Mouse (Mus musculus): Measurements from ENCODE around the gene Prdm2. TPM values are rescaled to one million over a fixed set of nuclear protein-coding genes. Genes with fewer than 3 reads are reported as not detected.

The Prdm2 gene
- total RNA-seq, 2 experiments from 2014 or later = 24.7 to 26.5 TPM

DNA sequence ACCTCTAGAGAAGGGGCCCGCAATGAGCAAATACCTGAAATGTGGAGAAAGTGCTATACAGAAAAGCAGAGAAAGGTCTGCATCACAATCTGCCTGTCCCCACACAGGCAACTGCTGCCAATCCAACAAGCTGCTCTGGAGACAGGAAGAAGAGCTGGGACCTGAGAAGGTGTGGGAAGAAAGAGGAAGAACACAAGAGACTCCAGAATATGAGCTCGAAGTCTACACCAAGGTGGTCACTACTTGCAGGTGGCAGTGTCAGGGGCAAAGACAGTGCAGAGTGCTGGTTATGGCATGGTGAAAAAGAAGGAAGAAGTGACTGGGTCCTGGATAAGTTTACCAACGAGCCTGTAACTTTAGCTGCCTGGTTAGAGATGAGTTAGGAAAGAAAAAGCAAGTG, 14.4 kb downstream of the Prdm2 start:
- intact Hi-C loops (cut with DNase I) = no loop called here

DNA sequence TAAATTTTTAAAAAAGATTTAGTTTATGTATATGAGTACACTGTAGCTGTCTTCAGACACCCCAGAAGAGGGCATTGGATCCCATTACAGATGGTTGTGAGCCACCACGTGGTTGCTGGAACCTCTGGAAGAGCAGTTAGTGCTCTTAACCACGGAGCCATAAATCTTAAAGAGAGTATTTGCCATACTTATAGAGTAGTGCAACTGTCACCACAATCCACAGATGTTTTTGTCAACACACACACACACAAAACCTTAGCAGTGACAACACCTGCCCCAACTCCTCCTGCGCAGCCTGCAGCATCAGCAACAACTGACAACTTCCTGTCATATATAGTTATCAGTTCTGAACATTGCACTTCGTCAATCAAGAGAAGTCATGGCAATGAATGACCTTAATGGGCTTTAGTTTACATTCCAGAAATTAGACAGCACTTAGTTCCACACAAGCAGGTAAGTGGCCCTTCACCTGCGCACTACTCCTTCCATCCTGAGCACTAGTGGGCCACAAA, 14.9 kb downstream of the Prdm2 start:
- no peak overlapping the region for H3K4me3 ChIP-seq
- intact Hi-C loops (cut with DNase I) = no loop called here
- no peak for DNase-seq
- no peak for TF ChIP-seq CTCF (IDR thresholded peaks at IDR 0.05)
- no peak overlapping the region for H3K27ac ChIP-seq

More for the DNA sequence above, 14.4 kb downstream of the Prdm2 start:
- TF ChIP-seq CTCF (IDR thresholded peaks at IDR 0.05) = no peak
- H3K4me3 ChIP-seq = no peak overlapping the region
- DNase-seq = no peak
- no peak overlapping the region for H3K27ac ChIP-seq

DNA sequence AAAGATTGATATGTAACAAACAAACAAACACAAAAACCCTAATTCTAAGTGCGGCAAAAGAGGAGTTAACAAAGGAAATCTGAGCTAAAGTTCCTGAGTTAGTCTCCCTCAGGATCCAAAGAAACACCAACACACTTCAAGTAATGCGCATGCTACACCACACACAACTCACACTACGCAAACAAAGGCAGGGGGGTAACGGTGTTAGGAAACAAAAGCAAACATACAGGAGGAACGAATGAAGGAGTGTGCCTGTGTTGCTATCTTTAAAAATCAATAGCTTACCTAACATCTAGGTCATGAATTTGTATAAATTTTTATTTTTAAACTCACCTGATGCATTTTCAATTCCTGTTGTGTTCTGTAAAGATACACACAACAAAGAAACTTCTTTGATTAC, 18.5 kb downstream of the Prdm2 start:
- Histone ChIP-seq H3K27ac (no peak overlapping the region), H3K4me3 (no peak overlapping the region)
- no peak for DNase-seq
- TF ChIP-seq CTCF (IDR thresholded peaks at IDR 0.05) = no peak
- intact Hi-C loops (cut with DNase I) = no loop called here

DNA sequence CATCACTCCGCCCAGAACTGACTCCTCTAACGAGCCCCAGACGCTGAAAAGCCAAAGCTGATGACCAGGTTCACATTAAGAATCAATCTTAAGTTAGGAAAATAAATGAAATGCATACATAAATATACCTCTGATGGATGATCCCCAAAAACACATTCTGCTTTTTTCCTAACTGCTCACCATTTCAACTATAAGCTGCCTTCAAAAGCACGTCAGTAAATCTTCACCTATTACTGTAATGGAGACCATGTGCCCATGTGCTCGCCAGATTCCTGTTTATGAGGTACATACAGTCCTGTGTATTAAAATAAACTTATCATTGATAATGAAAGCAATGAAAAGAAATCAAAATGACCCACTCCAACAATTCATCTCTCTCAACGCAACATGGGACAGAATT, 19.6 kb downstream of the Prdm2 start:
- Histone ChIP-seq H3K27ac (no peak overlapping the region), H3K4me3 (no peak overlapping the region)
- no peak for DNase-seq
- intact Hi-C loops (cut with DNase I) = no loop called here
- no peak for TF ChIP-seq CTCF (IDR thresholded peaks at IDR 0.05)

DNA sequence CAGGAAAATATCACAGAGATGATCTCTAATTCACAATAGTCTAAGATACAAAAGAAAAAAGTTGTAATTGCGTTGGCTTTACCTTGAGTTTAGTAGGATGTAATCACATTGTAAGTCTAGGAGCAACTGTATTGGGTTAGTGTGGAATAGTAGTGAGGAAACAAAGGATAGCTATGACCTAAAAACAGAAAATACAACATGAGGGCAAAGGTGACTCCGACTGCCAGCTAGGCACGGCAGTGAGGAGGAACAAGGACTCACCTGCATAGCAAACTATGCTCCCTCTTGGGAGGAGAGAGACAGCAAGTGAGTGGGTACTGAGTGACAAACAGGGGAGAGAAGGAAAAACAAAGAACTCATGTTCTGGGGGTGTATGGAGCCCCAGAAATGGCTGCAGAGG, 21.0 kb downstream of the Prdm2 start:
- TF ChIP-seq CTCF (IDR thresholded peaks at IDR 0.05) = no peak
- DNase-seq = no peak
- intact Hi-C loops (cut with DNase I) = no loop called here
- Histone ChIP-seq H3K27ac (no peak overlapping the region), H3K4me3 (no peak overlapping the region)

DNA sequence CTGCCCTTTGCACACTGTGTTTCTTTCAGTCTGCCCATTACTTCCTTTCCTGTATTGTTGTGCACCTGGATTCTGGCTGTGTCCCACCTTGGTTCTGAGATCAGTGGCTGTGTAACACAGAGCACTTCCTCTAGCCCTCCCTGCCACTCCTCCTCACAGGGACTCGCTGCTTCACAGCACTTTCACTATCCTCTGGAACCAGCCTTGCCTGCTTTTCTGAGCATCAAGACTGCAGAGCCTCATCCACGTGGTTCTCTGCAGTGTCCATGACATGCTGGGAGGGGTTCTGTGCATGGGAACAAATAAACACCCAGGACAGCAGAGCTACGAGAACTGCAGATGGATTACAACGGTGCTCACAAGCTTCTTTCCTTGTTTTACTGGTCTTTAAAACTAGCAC, 22.1 kb downstream of the Prdm2 start:
- Histone ChIP-seq H3K4me3 (no peak overlapping the region), H3K27ac (peak overlapping the region; percentile 9; the same call in 1 of the 2 replicates)
- intact Hi-C loops (cut with DNase I) = no loop called here
- no peak for TF ChIP-seq CTCF (IDR thresholded peaks at IDR 0.05)
- DNase-seq = no peak

DNA sequence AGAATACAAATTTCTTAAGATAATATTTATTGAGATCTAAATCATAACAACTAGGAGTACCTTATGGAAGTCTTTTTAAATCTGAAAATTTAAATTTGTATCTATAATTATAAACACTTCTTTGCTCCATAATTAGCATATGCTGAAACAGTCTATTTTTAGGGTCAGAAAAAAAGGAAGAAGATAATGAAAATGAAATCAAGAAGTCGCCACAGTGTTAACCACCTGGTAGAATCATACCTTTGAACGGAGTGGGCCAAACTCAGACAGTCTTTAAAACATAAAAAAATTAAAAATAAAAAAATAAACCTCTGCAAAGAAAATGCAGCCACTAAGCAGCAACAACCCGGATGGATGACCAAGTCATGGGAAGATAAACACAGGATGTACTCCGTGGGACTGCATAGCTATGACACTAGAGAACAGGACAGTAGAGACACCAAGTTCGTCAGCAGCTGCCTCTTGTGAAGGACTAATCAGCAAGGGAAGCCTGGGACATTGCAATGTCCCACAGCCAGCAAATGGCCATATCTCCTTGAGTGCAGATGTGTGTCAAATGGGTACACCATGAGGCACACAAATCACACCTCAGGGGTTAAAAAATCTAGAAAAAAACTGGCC, 24.1 kb downstream of the Prdm2 start:
- TF ChIP-seq CTCF (IDR thresholded peaks at IDR 0.05) = no peak
- no peak for DNase-seq
- no peak overlapping the region for H3K4me3 ChIP-seq
- no peak overlapping the region for H3K27ac ChIP-seq
- intact Hi-C loops (cut with DNase I) = no loop called here

DNA sequence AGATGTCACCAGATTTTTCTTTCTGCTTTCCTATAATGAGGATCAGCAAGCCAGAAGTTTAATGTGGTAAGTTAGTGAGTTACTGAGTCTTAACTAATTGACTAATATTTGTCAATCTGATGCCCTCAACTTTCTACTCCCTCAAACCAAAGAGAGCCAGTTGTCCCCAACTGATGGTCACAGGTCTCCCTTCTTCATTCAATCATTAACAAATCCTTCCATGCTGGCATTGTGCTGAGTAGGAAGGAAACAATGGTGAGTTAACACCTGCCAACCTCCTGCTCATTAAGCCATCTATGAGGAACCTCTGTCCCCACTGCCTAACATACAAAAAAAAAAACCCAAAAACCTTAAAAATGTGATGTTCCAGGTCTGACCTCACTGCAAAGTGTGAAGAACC, 26.7 kb downstream of the Prdm2 start:
- no peak for TF ChIP-seq CTCF (IDR thresholded peaks at IDR 0.05)
- no peak for DNase-seq
- intact Hi-C loops (cut with DNase I) = no loop called here
- Histone ChIP-seq H3K4me3 (no peak overlapping the region), H3K27ac (no peak overlapping the region)

DNA sequence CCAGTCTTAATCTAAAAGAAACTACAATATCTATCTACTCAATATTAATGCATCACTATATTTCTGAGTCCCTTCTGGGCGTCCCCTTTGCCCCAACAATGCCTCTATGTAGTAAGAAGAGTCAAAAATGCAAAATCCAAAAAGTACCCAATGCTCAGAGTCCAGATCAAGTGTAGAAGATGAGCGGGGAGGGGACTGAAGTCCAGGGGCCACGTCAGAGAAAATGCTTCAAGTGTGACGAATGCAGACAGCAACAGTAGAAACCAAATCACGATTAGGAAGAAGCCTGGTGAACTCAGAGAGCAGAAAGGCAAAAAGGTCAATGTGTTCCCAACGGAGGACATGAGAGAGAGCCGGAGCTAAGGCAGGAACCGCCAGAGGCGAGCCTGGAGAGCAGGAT, 27.3 kb downstream of the Prdm2 start:
- no peak for TF ChIP-seq CTCF (IDR thresholded peaks at IDR 0.05)
- no peak overlapping the region for H3K27ac ChIP-seq
- H3K4me3 ChIP-seq = no peak overlapping the region
- no peak for DNase-seq
- intact Hi-C loops (cut with DNase I) = no loop called here

DNA sequence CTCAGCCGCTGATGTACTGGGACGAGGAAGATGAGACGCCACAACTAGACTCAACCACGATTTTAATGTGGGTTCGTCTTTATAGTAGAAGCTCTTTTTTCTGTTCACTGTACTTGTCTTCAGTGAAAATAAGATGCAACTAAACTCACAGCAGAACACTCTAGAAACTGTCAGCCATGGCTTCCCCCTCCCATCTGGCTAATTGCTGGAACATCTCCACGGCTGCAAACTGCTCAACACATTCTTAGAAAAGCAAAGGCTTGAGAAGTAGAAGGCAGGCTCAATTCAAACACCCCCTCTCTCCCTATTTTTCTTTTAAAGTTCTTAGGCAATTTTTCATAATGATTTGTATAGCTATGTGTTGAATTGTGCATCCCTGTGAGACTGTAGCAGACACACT, 29.7 kb downstream of the Prdm2 start:
- intact Hi-C loops (cut with DNase I) = no loop called here
- Histone ChIP-seq H3K27ac (no peak overlapping the region), H3K4me3 (no peak overlapping the region)
- DNase-seq = no peak
- no peak for TF ChIP-seq CTCF (IDR thresholded peaks at IDR 0.05)

DNA sequence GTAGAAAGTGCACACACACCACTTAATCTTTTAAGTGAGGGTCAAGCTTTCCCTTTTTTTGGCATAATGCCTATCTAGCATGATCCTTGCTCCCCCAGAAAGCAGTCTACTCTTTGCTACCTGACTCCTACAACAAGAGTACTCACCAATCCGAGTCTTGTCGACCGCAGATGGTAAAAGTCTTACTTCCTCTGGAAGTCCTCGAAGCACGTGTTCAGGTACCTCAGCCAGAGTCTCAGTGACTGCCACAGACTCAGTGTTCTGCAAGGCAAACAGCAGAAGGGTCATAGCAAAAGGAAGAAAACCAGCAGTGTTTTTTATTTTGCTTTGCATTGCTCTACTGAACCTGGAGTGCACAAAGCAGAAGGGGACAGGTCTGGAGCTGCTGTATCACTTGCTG, 32.1 kb downstream of the Prdm2 start:
- no peak overlapping the region for H3K4me3 ChIP-seq
- intact Hi-C loops (cut with DNase I) = no loop called here
- no peak for DNase-seq
- H3K27ac ChIP-seq = no peak overlapping the region
- no peak for TF ChIP-seq CTCF (IDR thresholded peaks at IDR 0.05)

DNA sequence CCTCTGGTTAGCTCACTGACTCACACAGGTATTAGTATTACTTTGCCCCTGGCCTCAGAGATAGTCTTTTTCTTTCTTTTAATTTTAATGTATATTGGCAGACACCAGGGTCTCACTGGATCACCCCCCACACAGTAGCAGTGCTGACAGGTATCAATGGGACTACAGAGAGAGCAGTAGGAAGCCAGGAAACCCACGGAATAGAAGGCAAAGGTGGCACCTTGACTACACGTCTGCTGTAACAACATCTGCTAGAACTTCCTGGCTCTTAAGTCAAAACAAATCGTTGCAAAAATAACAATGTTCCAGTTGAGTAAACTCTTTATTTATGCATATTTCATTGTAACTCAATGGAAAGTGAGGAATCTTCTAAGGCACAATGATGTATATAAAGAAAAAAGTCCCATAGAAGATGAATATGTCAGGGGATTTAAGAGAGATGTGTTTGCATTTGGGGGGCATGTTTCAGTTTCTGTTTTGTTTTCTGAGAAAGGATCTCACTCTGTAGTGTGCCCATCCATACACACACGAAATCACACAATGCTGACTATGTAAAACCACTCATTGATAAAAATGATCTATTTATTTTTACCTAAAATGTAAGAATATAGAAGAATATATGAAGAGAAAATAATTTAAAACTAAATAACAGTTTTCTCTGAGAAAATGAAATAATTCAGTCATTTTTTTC, 41.0 kb downstream of the Prdm2 start:
- TF ChIP-seq CTCF (IDR thresholded peaks at IDR 0.05) = no peak
- DNase-seq = no peak
- intact Hi-C loops (cut with DNase I) = no loop called here
- Histone ChIP-seq H3K27ac (no peak overlapping the region), H3K4me3 (no peak overlapping the region)

DNA sequence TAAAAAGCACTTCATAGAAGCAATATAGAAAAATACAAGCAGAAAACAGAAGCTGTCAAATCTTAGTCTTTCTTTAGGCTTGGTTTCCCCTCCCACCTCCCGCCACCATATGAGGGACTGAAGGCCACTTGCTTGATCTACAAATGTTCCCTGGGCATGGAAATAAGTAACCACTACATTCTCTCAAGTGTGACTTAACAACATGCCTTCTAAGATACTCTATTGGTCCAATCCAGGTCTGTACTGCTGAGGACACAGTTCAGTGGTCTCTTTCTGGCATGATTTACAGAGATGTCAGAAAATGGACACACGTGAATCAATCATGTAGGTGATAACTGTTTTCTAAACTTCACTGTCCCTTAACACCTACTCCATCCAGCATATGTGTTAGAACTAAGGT, 42.5 kb downstream of the Prdm2 start:
- no peak for TF ChIP-seq CTCF (IDR thresholded peaks at IDR 0.05)
- no peak for DNase-seq
- no peak overlapping the region for H3K4me3 ChIP-seq

DNA sequence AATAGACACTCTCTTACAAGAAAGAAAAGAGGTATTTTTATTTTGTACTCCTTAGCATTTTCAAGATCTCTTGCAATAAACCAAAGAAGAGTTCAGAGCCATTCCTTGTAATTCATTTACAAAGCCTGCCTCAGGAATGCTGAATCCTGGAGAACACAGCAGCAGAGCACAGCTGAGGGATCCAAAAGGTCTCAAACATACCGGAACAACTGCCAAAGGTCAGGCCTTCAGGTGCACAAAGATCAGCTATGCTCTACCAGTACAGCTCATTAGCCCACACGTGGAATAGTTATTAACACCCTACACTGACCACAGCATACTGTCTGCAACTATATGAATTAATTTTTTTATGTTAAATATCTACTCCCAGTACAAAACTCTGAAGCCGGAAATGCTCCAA, 44.7 kb downstream of the Prdm2 start:
- Histone ChIP-seq H3K4me3 (no peak overlapping the region), H3K27ac (no peak overlapping the region)
- intact Hi-C loops (cut with DNase I) = no loop called here
- no peak for DNase-seq
- no peak for TF ChIP-seq CTCF (IDR thresholded peaks at IDR 0.05)

More for the DNA sequence above, 42.5 kb downstream of the Prdm2 start:
- no peak overlapping the region for H3K27ac ChIP-seq
- intact Hi-C loops (cut with DNase I) = no loop called here
